Mouse (Mus musculus) embryonic facial prominence, embryonic 14.5 days (tissue): ENCODE results near the gene Fxr1. TPM values are rescaled to one million over a fixed set of nuclear protein-coding genes. Genes with fewer than 3 reads are reported as not detected.
"Not testable (repeated sequence)": the region's sequence is repeated elsewhere in the genome, so short reads cannot be mapped to it uniquely, and the experiment has no call there.

Source experiments
- ATAC-seq: fragments of 200-750 bp; cut with Nextera tagmentation; 2 replicates; pipeline ENCODE4 v1.8.0; 2017; ENCODE audit warnings: low read depth, moderate number of reproducible peaks, moderate TSS enrichment
- DNase-seq: peaks from one replicate; pipeline ENCODE4 v3.0.0-alpha.2; 2015; ENCODE audit warnings: low spot score
- H3K27ac ChIP-seq: fragments of 300-500 bp; sonication (generic); replicated peaks from 2 replicates; pipeline ENCODE4 v1.5.1; 2014; ENCODE audit warnings: low read depth, mild to moderate bottlenecking, low read length, moderate library complexity
- H3K27me3 ChIP-seq: fragments of 300-500 bp; sonication (generic); replicated peaks from 2 replicates; pipeline ENCODE4 v1.6.1; 2014; ENCODE audit warnings: low read length; ENCODE audit not compliant: control insufficient read depth, insufficient read depth
- H3K36me3 ChIP-seq: fragments of 300-500 bp; sonication (generic); 2 replicates; pipeline ENCODE4 v1.6.1; 2014; ENCODE audit warnings: low read length, mixed read lengths; ENCODE audit not compliant: control insufficient read depth, insufficient read depth
- H3K4me1 ChIP-seq: fragments of 300-500 bp; sonication (generic); 2 replicates; pipeline ENCODE4 v1.6.1; 2014; ENCODE audit warnings: antibody characterized with exemption, low read length; ENCODE audit not compliant: control insufficient read depth, insufficient read depth
- H3K4me2 ChIP-seq: fragments of 300-500 bp; sonication (generic); 2 replicates; pipeline ENCODE4 v1.6.1; 2014; ENCODE audit warnings: low read depth, mild to moderate bottlenecking, low read length, moderate library complexity, mixed read lengths
- H3K4me3 ChIP-seq: fragments of 300-500 bp; sonication (generic); 2 replicates; pipeline ENCODE4 v1.5.1; 2014; ENCODE audit warnings: low read depth, mild to moderate bottlenecking, low read length
- H3K9ac ChIP-seq: fragments of 300-500 bp; sonication (generic); 2 replicates; pipeline ENCODE4 v1.6.1; 2014; ENCODE audit warnings: low read depth, mild to moderate bottlenecking, low read length, moderate library complexity, mixed read lengths
- H3K9me3 ChIP-seq: fragments of 300-500 bp; sonication (generic); 2 replicates; pipeline ENCODE4 v1.6.1; 2016; ENCODE audit warnings: low read length; ENCODE audit not compliant: control insufficient read depth
- WGBS: fragments of 180-500 bp; shearing (Covaris S2); extraction: QIAGEN DNeasy Blood & Tissue Kit; methylation state at CpG from one replicate; pipeline ENCODE4 v1.1.7; 2014; 5-methylcytosine and 5-hydroxymethylcytosine counted together
- polyA plus RNA-seq: library from polyadenylated mRNA; unstranded; fragments of >200 nt; fragmentation: Nextera tagmentation; extraction: Ambion mirVana; gene quantifications from 2 replicates; pipeline ENCODE4 v1.2.1, GENCODE M21; 2014

Fxr1 gene
- polyA plus RNA-seq, 1 experiment from 2014 or later: 82.4 TPM

GRCm38 (mm10) chr3:34001691-34002090 is 18.1 kb upstream of the Fxr1 start:
- not testable (repeated sequence) for ATAC-seq, H3K4me3 ChIP-seq, H3K36me3 ChIP-seq, H3K4me2 ChIP-seq, H3K27me3 ChIP-seq, H3K4me1 ChIP-seq, H3K9me3 ChIP-seq, H3K9ac ChIP-seq, DNase-seq, H3K27ac ChIP-seq

- WGBS: 77% methylated on average over 3 of the region's 3 CpGs
- DNase-seq (no peak), ATAC-seq (no peak)
- no peaks in the 10 kb centered on the region for H3K9me3 ChIP-seq
- no peaks in the 10 kb centered on the region for H3K4me1 ChIP-seq
- no peak overlapping the region for H3K4me3 ChIP-seq
- H3K27ac ChIP-seq: no peak overlapping the region
- no peak overlapping the region for H3K4me2 ChIP-seq
- H3K9ac ChIP-seq: no peak overlapping the region
- no peaks in the 10 kb centered on the region for H3K36me3 ChIP-seq
- H3K27me3 ChIP-seq: no peaks in the 10 kb centered on the region
Observed at GRCm38 (mm10) chr3:34003860-34004259, 15.9 kb upstream of the Fxr1 start.

- H3K27ac ChIP-seq: no peak overlapping the region
- no peaks in the 10 kb centered on the region for H3K27me3 ChIP-seq
- H3K9me3 ChIP-seq: no peaks in the 10 kb centered on the region
- no peak overlapping the region for H3K4me2 ChIP-seq
- no peak overlapping the region for H3K4me3 ChIP-seq
- no peaks in the 10 kb centered on the region for H3K4me1 ChIP-seq
- 59% methylated on average over 2 of the region's 2 CpGs for WGBS
- H3K9ac ChIP-seq: no peak overlapping the region
- ATAC-seq (no peak), DNase-seq (no peak)
- no peaks in the 10 kb centered on the region for H3K36me3 ChIP-seq
Observed at GRCm38 (mm10) chr3:34006301-34006700, 13.4 kb upstream of the Fxr1 start.

GRCm38 (mm10) chr3:34006824-34007223 is 12.9 kb upstream of the Fxr1 start:
- Histone ChIP-seq H3K4me1 (no peaks in the 10 kb centered on the region), H3K36me3 (no peaks in the 10 kb centered on the region), H3K27ac (no peak overlapping the region), H3K9me3 (no peaks in the 10 kb centered on the region), H3K27me3 (no peaks in the 10 kb centered on the region), H3K4me3 (no peak overlapping the region), H3K4me2 (no peak overlapping the region), H3K9ac (no peak overlapping the region)
- 66% methylated on average over 3 of the region's 3 CpGs for WGBS
- DNase-seq (no peak), ATAC-seq (no peak)

GRCm38 (mm10) chr3:34007611-34008010 is 12.1 kb upstream of the Fxr1 start:
- Histone ChIP-seq H3K9ac (no peak overlapping the region), H3K27ac (no peak overlapping the region), H3K4me1 (no peaks in the 10 kb centered on the region), H3K9me3 (no peaks in the 10 kb centered on the region), H3K4me2 (no peak overlapping the region), H3K36me3 (no peaks in the 10 kb centered on the region), H3K4me3 (no peak overlapping the region), H3K27me3 (no peaks in the 10 kb centered on the region)
- WGBS: 59% methylated on average over 4 of the region's 4 CpGs
- DNase-seq (no peak), ATAC-seq (no peak)

GRCm38 (mm10) chr3:34008191-34008590 is 11.6 kb upstream of the Fxr1 start:
- H3K4me3 ChIP-seq: no peak overlapping the region
- DNase-seq: no peak
- 43% methylated on average over 6 of the region's 6 CpGs for WGBS

GRCm38 (mm10) chr3:34020382-34021258 is 877 bp downstream of the Fxr1 start:
- H3K27me3 ChIP-seq: no peaks in the 10 kb centered on the region
- H3K4me1 ChIP-seq: peaks cover 10% of the 10 kb centered on the region; the same call in 1 of the 2 replicates
- WGBS: 0% methylated on average over 25 of the region's 70 CpGs
- peak overlapping the region; percentile 100 for H3K9ac ChIP-seq
- no peaks in the 10 kb centered on the region for H3K36me3 ChIP-seq
- peak overlapping the region; percentile 97 for H3K4me3 ChIP-seq
- H3K27ac ChIP-seq: peak overlapping the region; percentile 92
- H3K9me3 ChIP-seq: no peaks in the 10 kb centered on the region
- peak overlapping the region; percentile 71 for H3K4me2 ChIP-seq
- peak; percentile 13 for DNase-seq
- peak; percentile 19; the same call in 1 of the 2 replicates for ATAC-seq

More at GRCm38 (mm10) chr3:34008191-34008590, 11.6 kb upstream of the Fxr1 start:
- Histone ChIP-seq H3K36me3 (no peaks in the 10 kb centered on the region), H3K27ac (no peak overlapping the region), H3K4me2 (no peak overlapping the region), H3K9me3 (no peaks in the 10 kb centered on the region), H3K4me1 (no peaks in the 10 kb centered on the region), H3K27me3 (no peaks in the 10 kb centered on the region), H3K9ac (no peak overlapping the region)
- ATAC-seq: no peak

- Histone ChIP-seq H3K4me1 (peaks cover 10% of the 10 kb centered on the region; the same call in 1 of the 2 replicates), H3K27ac (no peak overlapping the region), H3K4me3 (peak overlapping the region; percentile 97), H3K27me3 (no peaks in the 10 kb centered on the region), H3K9me3 (no peaks in the 10 kb centered on the region), H3K36me3 (no peaks in the 10 kb centered on the region), H3K4me2 (peak overlapping the region; percentile 71), H3K9ac (peak overlapping the region; percentile 100)
- 66% methylated on average over 4 of the region's 4 CpGs for WGBS
- ATAC-seq (no peak), DNase-seq (no peak)
Observed at GRCm38 (mm10) chr3:34021259-34021828, 1.6 kb downstream of the Fxr1 start.
